Mouse (Mus musculus) midbrain, embryonic 16.5 days (tissue): ENCODE results near the gene Cacna1c. TPM values are rescaled to one million over a fixed set of nuclear protein-coding genes. Genes with fewer than 3 reads are reported as not detected.

ENCODE experiments used
- ATAC-seq: fragments of 200-750 bp; cut with Nextera tagmentation; 2 replicates; pipeline ENCODE4 v1.8.0; 2017; ENCODE audit warnings: moderate TSS enrichment
- H3K27ac ChIP-seq: fragments of 300-500 bp; sonication (generic); 2 replicates; pipeline ENCODE4 v1.5.1; 2014; ENCODE audit warnings: mild to moderate bottlenecking, low read length, mixed read lengths
- H3K27me3 ChIP-seq: fragments of 300-500 bp; sonication (generic); 2 replicates; pipeline ENCODE4 v1.6.1; 2014; ENCODE audit warnings: low read depth, low read length, mixed read lengths; ENCODE audit not compliant: control insufficient read depth, insufficient read depth
- H3K36me3 ChIP-seq: fragments of 300-500 bp; sonication (generic); 2 replicates; pipeline ENCODE4 v1.6.1; 2014; ENCODE audit warnings: mild to moderate bottlenecking, low read length, moderate library complexity, mixed read lengths; ENCODE audit not compliant: control insufficient read depth, insufficient read depth
- H3K4me1 ChIP-seq: fragments of 300-500 bp; sonication (generic); 2 replicates; pipeline ENCODE4 v1.6.1; 2014; ENCODE audit warnings: mild to moderate bottlenecking, low read length, mixed read lengths; ENCODE audit not compliant: control insufficient read depth, insufficient read depth
- H3K4me2 ChIP-seq: fragments of 300-500 bp; sonication (generic); 2 replicates; pipeline ENCODE4 v1.6.1; 2014; ENCODE audit warnings: mild to moderate bottlenecking, low read length, mixed read lengths
- H3K4me3 ChIP-seq: fragments of 300-500 bp; sonication (generic); 2 replicates; pipeline ENCODE4 v1.5.1; 2014; ENCODE audit warnings: low read depth, mild to moderate bottlenecking, low read length, moderate library complexity, mixed read lengths
- H3K9ac ChIP-seq: fragments of 300-500 bp; sonication (generic); 2 replicates; pipeline ENCODE4 v1.6.1; 2014; ENCODE audit warnings: low read depth, low read length, mixed read lengths
- H3K9me3 ChIP-seq: fragments of 300-500 bp; sonication (generic); replicated peaks from 2 replicates; pipeline ENCODE4 v1.6.1; 2014; ENCODE audit warnings: mild to moderate bottlenecking, low read length, mixed read lengths; ENCODE audit not compliant: control insufficient read depth, poor library complexity, severe bottlenecking
- WGBS: fragments of 180-500 bp; shearing (Covaris S2); extraction: QIAGEN DNeasy Blood & Tissue Kit; methylation state at CpG from one replicate; pipeline ENCODE4 v1.1.7; 2014; 5-methylcytosine and 5-hydroxymethylcytosine counted together
- polyA plus RNA-seq: library from polyadenylated mRNA; unstranded; fragments of >200 nt; fragmentation: Nextera tagmentation; extraction: Ambion mirVana; gene quantifications from 2 replicates; pipeline ENCODE4 v1.2.1, GENCODE M21; 2015

Gene Cacna1c
- polyA plus RNA-seq, 1 experiment from 2014 or later, result 8.1 TPM

GRCm38 (mm10) chr6:119228861-119229603 is 32.8 kb upstream of the Cacna1c start:
- no peaks in the 10 kb centered on the region for H3K27me3 ChIP-seq
- no peak overlapping the region for H3K4me3 ChIP-seq
- no peak overlapping the region for H3K27ac ChIP-seq
- 79% methylated on average over 11 of the region's 11 CpGs for WGBS
- H3K4me1 ChIP-seq, result peaks cover 6% of the 10 kb centered on the region; the same call in 1 of the 2 replicates
- H3K4me2 ChIP-seq, result no peak overlapping the region
- no peaks in the 10 kb centered on the region for H3K9me3 ChIP-seq
- ATAC-seq, result no peak
- H3K36me3 ChIP-seq, result no peaks in the 10 kb centered on the region
- no peak overlapping the region for H3K9ac ChIP-seq

GRCm38 (mm10) chr6:119227001-119227400 is 30.8 kb upstream of the Cacna1c start:
- Histone ChIP-seq H3K4me1 (peaks cover 6% of the 10 kb centered on the region; the same call in 1 of the 2 replicates), H3K36me3 (no peaks in the 10 kb centered on the region; the same call in 1 of the 2 replicates), H3K27me3 (no peaks in the 10 kb centered on the region), H3K27ac (no peak overlapping the region), H3K9ac (no peak overlapping the region), H3K9me3 (no peaks in the 10 kb centered on the region), H3K4me2 (no peak overlapping the region), H3K4me3 (no peak overlapping the region)
- no peak for ATAC-seq
- 93% methylated on average over 8 of the region's 8 CpGs for WGBS

GRCm38 (mm10) chr6:119225731-119226130 is 29.5 kb upstream of the Cacna1c start:
- H3K9me3 ChIP-seq, result no peaks in the 10 kb centered on the region
- no peak overlapping the region for H3K4me2 ChIP-seq
- no peak overlapping the region for H3K4me3 ChIP-seq
- H3K27me3 ChIP-seq, result no peaks in the 10 kb centered on the region
- H3K27ac ChIP-seq, result no peak overlapping the region
- ATAC-seq, result no peak
- H3K9ac ChIP-seq, result no peak overlapping the region
- no peaks in the 10 kb centered on the region; the same call in 1 of the 2 replicates for H3K36me3 ChIP-seq
- 89% methylated on average over 6 of the region's 6 CpGs for WGBS
- peaks cover 6% of the 10 kb centered on the region; the same call in 1 of the 2 replicates for H3K4me1 ChIP-seq

GRCm38 (mm10) chr6:119225226-119225625 is 29.0 kb upstream of the Cacna1c start:
- Histone ChIP-seq H3K4me1 (peaks cover 6% of the 10 kb centered on the region; the same call in 1 of the 2 replicates), H3K9me3 (no peaks in the 10 kb centered on the region), H3K27ac (0 out of 2 replicates have a peak overlapping the region, but pooled peaks have one; percentile 43), H3K4me2 (no peak overlapping the region), H3K27me3 (no peaks in the 10 kb centered on the region), H3K9ac (no peak overlapping the region), H3K4me3 (no peak overlapping the region), H3K36me3 (no peaks in the 10 kb centered on the region; the same call in 1 of the 2 replicates)
- ATAC-seq, result 0 out of 2 replicates have a peak, but pooled peaks have one; percentile 40
- 81% methylated on average over 12 of the region's 12 CpGs for WGBS

GRCm38 (mm10) chr6:119224451-119225195 is 28.4 kb upstream of the Cacna1c start:
- no peaks in the 10 kb centered on the region; the same call in 1 of the 2 replicates for H3K36me3 ChIP-seq
- H3K27ac ChIP-seq, result peak overlapping the region; percentile 43
- ATAC-seq, result peak; percentile 57; the same call in 1 of the 2 replicates
- no peak overlapping the region for H3K4me3 ChIP-seq
- 0 out of 2 replicates have a peak overlapping the region, but pooled peaks have one; percentile 18 for H3K4me2 ChIP-seq
- WGBS, result 43% methylated on average over 13 of the region's 13 CpGs
- H3K9ac ChIP-seq, result no peak overlapping the region
- no peaks in the 10 kb centered on the region for H3K9me3 ChIP-seq
- H3K27me3 ChIP-seq, result no peaks in the 10 kb centered on the region
- H3K4me1 ChIP-seq, result peaks cover 6% of the 10 kb centered on the region; the same call in 1 of the 2 replicates

GRCm38 (mm10) chr6:119220297-119220696 is 24.1 kb upstream of the Cacna1c start:
- 54% methylated on average over 10 of the region's 10 CpGs for WGBS
- Histone ChIP-seq H3K27me3 (no peaks in the 10 kb centered on the region), H3K9me3 (no peaks in the 10 kb centered on the region), H3K4me1 (peaks cover 6% of the 10 kb centered on the region; the same call in 1 of the 2 replicates), H3K4me2 (no peak overlapping the region), H3K4me3 (no peak overlapping the region), H3K36me3 (peaks cover 5% of the 10 kb centered on the region), H3K9ac (no peak overlapping the region), H3K27ac (no peak overlapping the region)
- no peak for ATAC-seq

- Histone ChIP-seq H3K27me3 (no peaks in the 10 kb centered on the region), H3K4me2 (no peak overlapping the region), H3K36me3 (peaks cover 11% of the 10 kb centered on the region), H3K27ac (no peak overlapping the region), H3K4me1 (no peaks in the 10 kb centered on the region; the same call in 1 of the 2 replicates), H3K9me3 (no peaks in the 10 kb centered on the region), H3K9ac (no peak overlapping the region), H3K4me3 (no peak overlapping the region)
- WGBS, result 73% methylated on average over 15 of the region's 15 CpGs
- ATAC-seq, result no peak
Observed at GRCm38 (mm10) chr6:119219237-119219870, 23.1 kb upstream of the Cacna1c start.

GRCm38 (mm10) chr6:119218591-119218990 is 22.4 kb upstream of the Cacna1c start:
- Histone ChIP-seq H3K27ac (no peak overlapping the region), H3K4me1 (no peaks in the 10 kb centered on the region), H3K4me3 (no peak overlapping the region), H3K4me2 (no peak overlapping the region), H3K9ac (no peak overlapping the region), H3K36me3 (peaks cover 11% of the 10 kb centered on the region), H3K9me3 (no peaks in the 10 kb centered on the region), H3K27me3 (no peaks in the 10 kb centered on the region)
- no peak for ATAC-seq
- WGBS, result 85% methylated on average over 5 of the region's 5 CpGs
